Mouse (Mus musculus) urinary bladder, postnatal 25 days (tissue): Measurements from ENCODE around the gene Rdh16f1.
"Not testable (repeated sequence)": the region's sequence is repeated elsewhere in the genome, so short reads cannot be mapped to it uniquely, and the experiment has no call there.

ENCODE experiments used
- DNase-seq: peaks from one replicate; pipeline ENCODE4 v3.0.0; 2022; ENCODE audit warnings: low spot score

Gene Rdh16f1

GRCm38 (mm10) chr10:127829121-127829520 lies 69.5 kb downstream of the Rdh16f1 start:
- no peak for DNase-seq

GRCm38 (mm10) chr10:127834186-127834585 lies 74.6 kb downstream of the Rdh16f1 start:
- not testable (repeated sequence) for DNase-seq

DNA sequence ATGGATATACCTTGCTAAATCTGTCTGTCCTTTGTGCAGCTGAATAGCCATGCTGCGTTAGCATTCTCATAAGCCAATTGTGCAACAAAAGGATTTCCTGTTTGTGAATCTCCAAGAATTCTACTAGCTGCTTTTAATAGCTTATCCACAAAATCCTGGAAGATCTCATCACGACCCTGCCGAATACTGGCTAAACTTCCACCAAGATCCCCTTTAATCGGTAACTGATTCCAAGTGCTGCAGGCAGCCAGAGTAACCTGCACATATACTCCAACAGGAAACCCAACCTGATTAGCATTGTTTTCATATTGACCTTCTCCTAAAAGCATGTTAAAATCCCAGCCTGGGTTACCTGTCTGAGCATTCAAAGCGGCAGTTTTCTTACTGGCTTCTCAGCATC lies 75.7 kb downstream of the Rdh16f1 start:
- DNase-seq = no peak

- not testable (repeated sequence) for DNase-seq
These were observed 78.2 kb downstream of the Rdh16f1 start for GRCm38 (mm10) chr10:127837793-127838192.

GRCm38 (mm10) chr10:127838539-127838938 lies 79.0 kb downstream of the Rdh16f1 start:
- no peak for DNase-seq

DNA sequence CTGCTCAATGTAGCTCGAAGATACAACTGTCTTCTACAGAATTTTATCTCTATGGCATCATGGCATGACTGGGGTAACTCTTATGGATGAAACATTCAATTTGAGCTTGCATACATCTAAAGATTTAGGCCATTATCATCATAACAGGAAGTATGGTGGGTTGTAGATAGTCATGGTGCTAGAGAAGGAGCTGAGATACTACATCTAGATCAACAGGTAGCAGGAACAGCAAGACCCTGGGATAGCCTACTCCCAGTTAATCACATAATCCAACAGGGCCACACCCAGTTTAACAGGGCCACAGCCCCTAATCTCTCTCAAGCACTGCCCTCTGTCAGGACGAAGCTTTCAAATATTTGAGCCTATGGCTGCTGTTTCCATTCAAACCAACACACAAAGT lies 81.2 kb downstream of the Rdh16f1 start:
- no peak for DNase-seq
